Mouse (Mus musculus) brain, embryonic 18.5 days (tissue): ENCODE data around the gene Arhgap25.
"Not testable (repeated sequence)": the region's sequence is repeated elsewhere in the genome, so short reads cannot be mapped to it uniquely, and the experiment has no call there.

Source experiments
- DNase-seq: peaks from one replicate; pipeline ENCODE4 v3.0.0-alpha.2; 2012; ENCODE audit warnings: low read depth, low spot score

Arhgap25 gene

GRCm38 (mm10) chr6:87532953-87533710 is at the start of gene Arhgap25:
TSS of gene Arhgap25 (minus strand) at chr6:87533259.
- no peak for DNase-seq

GRCm38 (mm10) chr6:87582456-87582855 is 49.4 kb upstream of the Arhgap25 start:
- DNase-seq = no peak

GRCm38 (mm10) chr6:87581581-87581980 is 48.5 kb upstream of the Arhgap25 start:
- DNase-seq = no peak

GRCm38 (mm10) chr6:87581071-87581470 is 48.0 kb upstream of the Arhgap25 start:
- no peak for DNase-seq

GRCm38 (mm10) chr6:87578247-87578646 is 45.2 kb upstream of the Arhgap25 start:
- DNase-seq = no peak

GRCm38 (mm10) chr6:87576648-87577330 is 43.7 kb upstream of the Arhgap25 start:
- no peak for DNase-seq

- not testable (repeated sequence) for DNase-seq
Measured at GRCm38 (mm10) chr6:87571863-87572262, 38.8 kb upstream of the Arhgap25 start.

GRCm38 (mm10) chr6:87567686-87568593 is 34.9 kb upstream of the Arhgap25 start:
- DNase-seq = no peak

GRCm38 (mm10) chr6:87565166-87565565 is 32.1 kb upstream of the Arhgap25 start:
- no peak for DNase-seq

- DNase-seq = no peak
Measured at GRCm38 (mm10) chr6:87564356-87564755, 31.3 kb upstream of the Arhgap25 start.

GRCm38 (mm10) chr6:87553724-87554123 is 20.7 kb upstream of the Arhgap25 start:
- no peak for DNase-seq

GRCm38 (mm10) chr6:87552054-87552807 is 19.2 kb upstream of the Arhgap25 start:
- no peak for DNase-seq

GRCm38 (mm10) chr6:87547836-87548235 is 14.8 kb upstream of the Arhgap25 start:
- no peak for DNase-seq

- no peak for DNase-seq
Measured at GRCm38 (mm10) chr6:87547431-87547830, 14.4 kb upstream of the Arhgap25 start.

- DNase-seq = no peak
Measured at GRCm38 (mm10) chr6:87545331-87546217, 12.5 kb upstream of the Arhgap25 start.

- DNase-seq = no peak
Measured at GRCm38 (mm10) chr6:87542027-87542426, 9.0 kb upstream of the Arhgap25 start.

- DNase-seq = no peak
Measured at GRCm38 (mm10) chr6:87541171-87541571, 8.1 kb upstream of the Arhgap25 start.

- no peak for DNase-seq
Measured at GRCm38 (mm10) chr6:87538376-87539270, 5.6 kb upstream of the Arhgap25 start.

GRCm38 (mm10) chr6:87537678-87538077 is 4.6 kb upstream of the Arhgap25 start:
- DNase-seq = no peak
